In the genomic region with DNA sequence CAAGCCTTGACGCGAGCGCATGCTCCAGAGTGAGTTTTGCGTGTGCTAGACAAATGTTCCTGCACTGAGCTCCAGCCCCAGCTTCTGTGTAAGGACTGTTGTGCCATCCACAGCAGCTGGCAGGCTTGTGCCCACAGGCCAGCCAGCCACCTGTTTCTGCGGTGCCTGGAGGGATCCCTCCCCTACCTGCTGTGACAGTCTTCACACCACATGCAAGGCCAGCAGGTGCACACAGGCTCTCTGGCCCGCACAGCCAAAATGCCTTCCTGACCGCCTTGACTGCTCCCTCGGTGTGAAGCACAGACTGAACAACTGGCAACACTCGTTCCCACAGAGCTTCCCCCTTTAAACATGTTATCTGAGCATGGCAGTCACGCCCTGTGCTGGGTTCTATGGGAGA, we compare ENCODE assay signal across 22 mouse cellular contexts.
A peak's percentile ranks its signal among the peaks of the same experiment; 100 is the strongest.
DNase-seq lines count a peak whose midpoint lies in the region; ATAC-seq lines count a peak whose summit lies in the region.
"Had no signal": no experiment of that assay in that cellular context is flagged by ENCODE, and none has a peak within 500 bp of the region (broad histone marks: within the 10 kb centered on the region; RNA-seq: fewer than 3 reads in every experiment).

No protein-coding gene starts in this region.

- no peak overlapping the region for H3K9ac ChIP-seq in hindbrain, embryonic 13.5 days
- H3K9ac ChIP-seq in hindbrain, embryonic 12.5 days, result no peak overlapping the region
- H3K9ac ChIP-seq: heart, embryonic 13.5 days; limb, embryonic 12.5 days; liver, embryonic 13.5 days; lung, embryonic 14.5 days; neural tube, embryonic 13.5 days had no signal

- H3K36me3 ChIP-seq in hindbrain, embryonic 13.5 days, result peaks cover 58% of the 10 kb centered on the region
- peaks cover 67% of the 10 kb centered on the region for H3K36me3 ChIP-seq in hindbrain, embryonic 12.5 days
- peaks cover 58% of the 10 kb centered on the region for H3K36me3 ChIP-seq in forebrain, embryonic 10.5 days (replicated peaks)

- no peak overlapping the region for H3K4me2 ChIP-seq in hindbrain, embryonic 13.5 days
- no peak overlapping the region for H3K4me2 ChIP-seq in hindbrain, embryonic 12.5 days (replicated peaks)
- H3K4me2 ChIP-seq: heart, embryonic 13.5 days; limb, embryonic 12.5 days; liver, embryonic 13.5 days; lung, embryonic 14.5 days; neural tube, embryonic 13.5 days had no signal

- H3K27me3 ChIP-seq in hindbrain, embryonic 13.5 days, result no peaks in the 10 kb centered on the region
- H3K27me3 ChIP-seq in hindbrain, embryonic 12.5 days, result no peaks in the 10 kb centered on the region
- H3K27me3 ChIP-seq in forebrain, embryonic 10.5 days (ENCODE audit: poor library complexity, severe bottlenecking), result no peaks in the 10 kb centered on the region
- H3K27me3 ChIP-seq: CH12.LX; heart, embryonic 13.5 days; limb, embryonic 12.5 days; liver, embryonic 13.5 days; neural tube, embryonic 13.5 days had no signal

- H3K4me1 ChIP-seq in hindbrain, embryonic 13.5 days (replicated peaks), result no peaks in the 10 kb centered on the region
- no peaks in the 10 kb centered on the region for H3K4me1 ChIP-seq in hindbrain, embryonic 12.5 days
- no peaks in the 10 kb centered on the region for H3K4me1 ChIP-seq in forebrain, embryonic 10.5 days
- H3K4me1 ChIP-seq: heart, embryonic 13.5 days; limb, embryonic 12.5 days; liver, embryonic 13.5 days; midbrain, embryonic 10.5 days; neural tube, embryonic 13.5 days had no signal

- peaks cover 10% of the 10 kb centered on the region for H3K9me3 ChIP-seq in hindbrain, embryonic 13.5 days
- peaks cover 7% of the 10 kb centered on the region; the same call in 1 of the 2 replicates for H3K9me3 ChIP-seq in hindbrain, embryonic 12.5 days (replicated peaks)
- no peaks in the 10 kb centered on the region; the same call in 1 of the 2 replicates for H3K9me3 ChIP-seq in forebrain, embryonic 10.5 days
- H3K9me3 ChIP-seq: liver, embryonic 13.5 days; midbrain, embryonic 10.5 days had no signal

- ATAC-seq in hindbrain, embryonic 13.5 days (ENCODE audit: low FRiP score), result 0 out of 2 replicates have a peak, but pooled peaks have one; percentile 24
- no peak for ATAC-seq in hindbrain, embryonic 12.5 days (ENCODE audit: low FRiP score)

- DNase-seq in layer of hippocampus, postnatal 10 days (ENCODE audit: low spot score in 2 of 2), result peak; percentile 18 to 27
- DNase-seq in layer of hippocampus, adult 8-10 months (ENCODE audit: low spot score in 2 of 2), result no peak
- DNase-seq in cerebellum, adult 18-20 months, result peak; percentile 38 to 40
- DNase-seq in cerebellum, postnatal 25 days, result peak; percentile 52 to 64
- no peak for DNase-seq in forebrain, embryonic 10.5 days (ENCODE audit: extremely low spot score, low spot score)
- no peak for DNase-seq in heart, adult 11 months
- DNase-seq: embryo, embryonic 11 days; gastrocnemius, adult 2 months; heart, adult 18-20 months; kidney, adult 8-10 months; kidney, postnatal 25 days; liver, embryonic 13.5 days; lung, embryonic 14.5 days; thymus, postnatal 36 days had no signal

- no peak overlapping the region for H3K4me3 ChIP-seq in hindbrain, embryonic 13.5 days
- H3K4me3 ChIP-seq in hindbrain, embryonic 12.5 days, result no peak overlapping the region
- H3K4me3 ChIP-seq in forebrain, embryonic 10.5 days, result no peak overlapping the region
- H3K4me3 ChIP-seq: gastrocnemius, adult 2 months; heart, embryonic 13.5 days; limb, embryonic 12.5 days; liver, embryonic 13.5 days; midbrain, embryonic 10.5 days; neural tube, embryonic 13.5 days had no signal

- 91% methylated on average over 10 of the region's 10 CpGs for WGBS in hindbrain, embryonic 13.5 days
- WGBS in hindbrain, embryonic 12.5 days, result 94% methylated on average over 10 of the region's 10 CpGs
- 96% methylated on average over 10 of the region's 10 CpGs for whole genome bisulfite sequencing in forebrain, embryonic 10.5 days

- H3K27ac ChIP-seq in hindbrain, embryonic 13.5 days, result no peak overlapping the region
- no peak overlapping the region for H3K27ac ChIP-seq in hindbrain, embryonic 12.5 days
- no peak overlapping the region for H3K27ac ChIP-seq in forebrain, embryonic 10.5 days
- H3K27ac ChIP-seq: gastrocnemius, adult 2 months; heart, embryonic 13.5 days; limb, embryonic 12.5 days; liver, embryonic 13.5 days; macrophage; midbrain, embryonic 10.5 days; neural tube, embryonic 13.5 days had no signal

Comparison
In these comparisons a context has a peak if more than half of its experiments do, and no peak if none do; other contexts are left out.
1. DNase-seq: peak in layer of hippocampus, postnatal 10 days (2 of 2), cerebellum, adult 18-20 months (2 of 2) and cerebellum, postnatal 25 days (2 of 2); none in layer of hippocampus, adult 8-10 months (0 of 2), forebrain, embryonic 10.5 days (single experiment) and heart, adult 11 months (single experiment).